Mouse (Mus musculus) cerebellum, adult 9-11 months (tissue): Measurements from ENCODE around the gene Aim2.
A peak's percentile ranks its signal among the peaks of the same experiment; 100 is the strongest.
"Not testable (repeated sequence)": the region's sequence is repeated elsewhere in the genome, so short reads cannot be mapped to it uniquely, and the experiment has no call there.

Experiments
- DNase-seq: peaks from one replicate; pipeline ENCODE4 v3.0.0; 2022

Gene Aim2

GRCm38 (mm10) chr1:173350372-173350957 is at the start of gene Aim2:
Gene Aim2 (plus strand): TSS chr1:173350879.
- peak; percentile 5 for DNase-seq

- DNase-seq = not testable (repeated sequence)
Observed at GRCm38 (mm10) chr1:173302795-173303194, 47.9 kb upstream of the Aim2 start.

DNA sequence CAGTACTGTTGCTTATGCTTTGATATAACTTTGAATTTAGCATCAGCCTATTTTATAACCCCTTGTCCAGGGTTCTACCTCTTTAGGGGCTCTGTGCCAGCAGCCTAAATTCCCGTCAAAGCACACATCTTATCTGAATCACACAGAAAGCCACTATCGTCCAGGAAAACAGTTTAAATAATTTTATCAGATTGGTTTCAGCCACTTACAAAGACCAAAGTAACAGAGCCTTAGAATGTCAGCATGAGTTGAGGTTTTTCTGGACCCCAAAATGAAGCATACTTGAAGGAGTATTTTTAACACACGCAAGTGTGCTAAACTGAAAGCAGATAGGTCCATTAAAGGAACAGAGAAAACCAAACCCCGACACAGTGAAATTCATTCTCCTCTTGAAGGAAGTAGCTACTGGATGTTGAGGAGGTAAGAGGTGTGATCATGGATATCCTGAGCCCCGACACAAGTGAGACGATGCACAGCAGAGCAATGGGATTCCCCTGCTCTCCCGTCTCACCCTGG is 37.1 kb upstream of the Aim2 start:
- DNase-seq = not testable (repeated sequence)

DNA sequence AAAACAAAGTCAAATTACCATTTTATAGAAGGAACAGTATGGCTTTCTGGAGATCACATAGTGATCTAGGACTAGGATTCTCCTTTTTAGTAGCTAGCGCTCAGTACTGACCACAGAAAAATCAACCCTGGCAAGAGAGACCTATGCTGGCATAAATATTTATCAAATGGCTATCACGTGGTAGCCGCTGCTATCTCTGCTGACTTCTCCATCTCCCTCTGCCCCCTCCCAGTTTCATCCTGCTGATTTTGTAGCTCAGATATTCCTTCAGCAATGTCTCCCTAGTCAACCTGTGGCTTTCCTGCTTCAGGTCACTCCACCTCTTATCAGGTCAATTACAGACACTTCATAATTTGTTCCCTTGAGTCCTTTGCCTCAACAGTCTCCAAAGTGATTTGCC is 35.0 kb upstream of the Aim2 start:
- DNase-seq = no peak

DNA sequence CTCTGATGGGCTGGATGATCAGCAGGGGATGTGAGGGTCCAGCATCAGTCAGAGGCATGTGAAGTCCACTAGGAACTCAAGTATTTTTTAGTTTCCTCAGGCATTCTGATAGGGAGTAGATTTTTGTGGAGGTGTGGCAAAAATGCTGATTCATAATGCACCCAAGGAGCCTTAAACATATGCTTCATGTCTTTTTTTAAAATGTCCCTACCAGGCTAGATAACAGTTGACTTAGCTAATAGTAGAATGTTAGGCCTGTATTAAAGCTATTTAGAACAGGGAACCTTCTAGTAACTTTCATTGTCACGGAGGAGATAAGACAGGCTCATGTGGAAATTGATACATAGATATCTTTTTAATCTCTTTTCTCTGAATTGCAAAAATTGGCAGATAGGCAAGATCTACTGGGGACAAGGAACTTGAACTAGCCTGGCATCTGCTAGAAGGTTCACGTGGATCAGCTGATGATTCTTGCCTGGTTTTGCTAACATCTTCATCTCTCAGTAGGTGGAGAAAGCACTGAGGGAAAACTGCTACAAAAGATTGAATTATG is 32.7 kb upstream of the Aim2 start:
- no peak for DNase-seq

GRCm38 (mm10) chr1:173321593-173322248 is 29.0 kb upstream of the Aim2 start:
- no peak for DNase-seq

- DNase-seq = no peak
Observed at GRCm38 (mm10) chr1:173322249-173322627, 28.4 kb upstream of the Aim2 start.

- DNase-seq = peak; percentile 44
Observed at GRCm38 (mm10) chr1:173323839-173324585, 26.7 kb upstream of the Aim2 start.

DNA sequence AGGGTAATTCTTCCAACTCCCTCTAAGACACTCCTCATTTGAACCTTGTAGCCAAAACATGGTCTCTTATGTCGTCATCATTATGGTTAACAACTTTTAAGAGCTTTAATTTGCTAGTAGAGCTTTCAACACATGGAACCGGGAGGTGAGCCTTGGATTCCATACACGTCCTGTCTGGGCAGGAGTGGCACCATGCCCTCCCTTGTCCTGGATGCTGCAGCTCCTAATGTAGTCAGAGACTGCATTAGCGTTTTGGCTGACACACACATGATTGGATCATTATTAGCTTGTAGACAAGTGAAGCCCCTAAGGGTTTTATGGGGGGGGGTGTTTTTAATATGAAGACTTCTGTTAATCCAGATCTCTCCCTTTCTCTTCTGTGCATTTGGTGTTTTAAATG is 25.7 kb upstream of the Aim2 start:
- DNase-seq = no peak

GRCm38 (mm10) chr1:173325395-173325794 is 25.3 kb upstream of the Aim2 start:
- DNase-seq = no peak

DNA sequence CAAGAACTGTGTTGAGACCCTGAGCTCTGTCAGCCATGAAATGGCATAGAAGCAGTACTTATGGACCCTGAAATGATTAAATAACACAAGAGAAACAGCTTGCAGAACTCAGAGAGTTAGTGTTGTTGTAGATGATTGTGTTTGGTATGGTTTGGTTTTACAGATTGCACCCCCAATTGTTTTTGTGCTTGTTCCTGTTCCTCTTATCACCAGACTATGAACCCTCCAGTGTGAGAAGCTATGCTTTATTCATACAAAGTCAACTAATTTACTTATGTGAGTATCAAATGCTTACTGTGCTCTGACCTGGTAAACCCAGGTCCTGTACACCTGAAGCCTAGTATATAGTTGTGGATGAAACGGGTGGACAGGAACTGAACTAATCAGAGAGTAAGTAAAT is 24.1 kb upstream of the Aim2 start:
- no peak for DNase-seq

DNA sequence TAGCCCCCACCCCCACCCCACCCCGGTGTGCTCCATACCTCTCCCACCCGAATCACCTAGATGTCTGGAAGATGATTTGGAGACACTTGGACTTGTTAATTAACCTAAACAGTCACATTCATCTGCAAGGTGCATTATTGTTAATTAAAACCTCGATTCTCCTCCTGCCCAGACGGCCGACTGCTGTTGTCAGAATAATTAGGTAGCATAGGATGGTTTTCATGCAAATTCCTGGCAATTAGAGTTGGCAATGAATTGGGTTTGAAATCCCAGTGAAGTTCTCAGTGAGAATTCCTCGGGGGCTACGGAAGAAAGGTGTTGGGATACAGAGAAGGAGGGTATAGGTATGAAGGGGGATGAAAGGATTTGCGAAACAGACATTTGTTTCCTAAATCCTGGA is 22.2 kb upstream of the Aim2 start:
- no peak for DNase-seq

DNA sequence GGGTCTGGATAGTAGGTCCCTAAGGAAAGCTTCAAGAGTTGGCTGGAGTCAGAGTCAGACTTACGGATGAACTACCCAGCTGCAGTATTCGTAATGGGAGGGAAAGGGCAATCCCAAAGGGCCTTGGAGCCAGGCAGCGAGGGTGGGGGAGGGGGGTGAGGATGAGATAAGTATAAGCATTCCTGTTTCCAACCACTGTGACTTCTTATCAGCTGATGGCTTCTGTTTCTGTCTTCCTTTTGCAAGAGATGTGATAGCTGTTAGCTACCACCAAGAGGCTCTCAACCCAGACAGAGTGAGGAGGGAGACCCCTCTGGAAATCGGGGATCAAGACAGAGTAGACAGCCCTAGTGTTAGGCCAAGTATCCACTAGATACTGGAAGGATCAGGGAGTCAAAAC is 21.5 kb upstream of the Aim2 start:
- no peak for DNase-seq

GRCm38 (mm10) chr1:173329743-173330142 is 20.9 kb upstream of the Aim2 start:
- no peak for DNase-seq

DNA sequence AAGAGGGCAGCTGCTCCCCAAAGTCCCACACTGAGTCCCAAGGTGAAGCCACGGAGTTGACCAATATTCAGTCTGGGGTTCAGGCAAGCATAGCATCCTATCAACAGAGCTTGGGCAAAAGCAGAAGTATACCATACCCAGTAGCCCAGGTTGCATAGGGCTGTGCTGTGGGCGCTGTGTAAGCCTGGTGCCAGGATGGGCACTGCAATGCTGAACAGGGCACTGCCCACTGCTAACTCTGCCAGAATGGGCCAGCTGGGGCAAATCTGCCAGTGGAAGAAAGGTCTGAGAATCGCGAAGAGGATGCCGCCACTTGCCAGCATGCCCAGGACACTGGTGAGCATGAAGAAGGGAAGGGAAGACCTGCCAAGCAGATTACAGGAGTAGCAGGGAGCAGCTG is 18.3 kb upstream of the Aim2 start:
- peak; percentile 52 for DNase-seq

- DNase-seq = no peak
Observed at GRCm38 (mm10) chr1:173333312-173334253, 17.1 kb upstream of the Aim2 start, which contains the start of gene Ackr1. Gene Ackr1 (minus strand): TSS chr1:173333750.

DNA sequence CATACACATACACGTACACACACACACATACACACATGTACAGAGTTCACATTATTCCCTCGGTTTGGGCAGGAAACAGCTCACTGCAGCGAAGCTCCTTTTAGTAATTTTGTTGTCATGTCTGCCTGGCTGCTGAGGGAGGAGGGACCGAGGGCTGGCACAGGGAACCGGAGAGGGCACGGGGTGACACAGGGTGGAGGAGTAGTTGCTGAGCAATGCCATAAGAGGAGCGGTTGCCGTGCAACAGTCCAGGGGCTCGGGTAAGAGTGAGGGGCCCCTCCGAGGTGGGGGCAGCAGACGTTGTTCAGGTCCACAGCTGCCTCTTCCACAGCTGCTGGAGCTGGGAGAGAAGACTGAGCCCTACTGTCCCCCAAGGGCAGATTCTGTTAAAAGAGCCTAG is 14.8 kb upstream of the Aim2 start:
- DNase-seq = no peak

GRCm38 (mm10) chr1:173337008-173337407 is 13.7 kb upstream of the Aim2 start:
- DNase-seq = peak; percentile 25

GRCm38 (mm10) chr1:173339543-173339942 is 11.1 kb upstream of the Aim2 start:
- DNase-seq = peak; percentile 75

DNA sequence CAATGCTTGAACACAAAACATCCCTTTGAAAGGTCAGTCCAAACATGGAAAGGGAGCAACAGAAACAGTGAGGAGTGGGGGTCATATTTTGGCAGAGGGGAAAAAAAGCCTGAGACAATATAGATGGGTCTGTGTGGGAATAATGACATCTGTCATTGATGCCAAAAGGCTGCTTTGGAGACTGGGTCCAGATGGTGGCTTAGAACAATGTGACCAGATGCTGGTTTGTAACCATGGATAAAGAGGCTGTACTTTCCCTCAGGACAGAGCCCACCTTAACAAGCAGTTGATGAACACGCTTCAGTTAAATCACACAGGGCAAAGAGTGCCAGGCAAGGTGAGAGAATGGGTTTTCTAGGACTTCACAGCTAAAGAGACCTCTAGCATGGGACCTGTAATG is 8.3 kb upstream of the Aim2 start:
- DNase-seq = no peak

GRCm38 (mm10) chr1:173343934-173344333 is 6.7 kb upstream of the Aim2 start:
- no peak for DNase-seq

GRCm38 (mm10) chr1:173345112-173345511 is 5.6 kb upstream of the Aim2 start:
- no peak for DNase-seq
